Mouse (Mus musculus) c-Kit-positive CD71-negative TER-119-negative erythroid progenitor cells, embryonic 14.5 days (primary cell): Measurements from ENCODE around the gene Ccdc157.

ENCODE experiments used
- DNase-seq: peaks from one replicate; pipeline ENCODE4 v3.0.0-alpha.2; 2013; ENCODE audit warnings: low read depth

Gene Ccdc157

GRCm38 (mm10) chr11:4101851-4102250 is 58.2 kb downstream of the Ccdc157 start:
- no peak for DNase-seq

- no peak for DNase-seq
Observed at GRCm38 (mm10) chr11:4099447-4099846, 60.6 kb downstream of the Ccdc157 start.

- no peak for DNase-seq
Observed at GRCm38 (mm10) chr11:4098816-4099215, 61.3 kb downstream of the Ccdc157 start.

GRCm38 (mm10) chr11:4098120-4098519 is 62.0 kb downstream of the Ccdc157 start:
- no peak for DNase-seq

GRCm38 (mm10) chr11:4097091-4097621 is 62.9 kb downstream of the Ccdc157 start:
- DNase-seq = no peak

GRCm38 (mm10) chr11:4096054-4096984 is 63.8 kb downstream of the Ccdc157 start:
- DNase-seq = peak; percentile 98

GRCm38 (mm10) chr11:4095171-4096053 is 64.7 kb downstream of the Ccdc157 start, which contains the start of gene Mtfp1:
Gene Mtfp1 (minus strand): TSS chr11:4095445.
- peak; percentile 41 for DNase-seq

GRCm38 (mm10) chr11:4094378-4095170 is 65.5 kb downstream of the Ccdc157 start:
- peak; percentile 84 for DNase-seq

- no peak for DNase-seq
Observed at GRCm38 (mm10) chr11:4093459-4094377, 66.4 kb downstream of the Ccdc157 start.
